Mouse (Mus musculus) erythroblast, embryonic 14.5 days (primary cell): ENCODE measurements around the gene Stxbp4.

Experiments
- GATA1 ChIP-seq: IDR thresholded peaks from 2 replicates; pipeline ENCODE4 v1.6.1; 2012; ENCODE audit warnings: low read length, inconsistent platforms, mixed read lengths
- TAL1 ChIP-seq: IDR thresholded peaks from 3 replicates; pipeline ENCODE4 v1.6.1; 2012; ENCODE audit warnings: low read length, inconsistent platforms, mixed read lengths

- TF ChIP-seq TAL1 (no peak), GATA1 (no peak)
Measured at GRCm38 (mm10) chr11:90517750-90518149, 120.1 kb downstream of the Stxbp4 start.
